Mouse (Mus musculus): ENCODE measurements at regions not wholly inside any gene's neighbourhood (a gene's known extent, or its start where the extent isn't known, plus 50 kb on each side); places are given as distances from the start of the nearest gene placed in this dataset.

GRCm38 (mm10) chr10:66834974-66835373 is 261.0 kb upstream of the Jmjd1c start:
- TF ChIP-seq POLR2A (IDR thresholded peaks at IDR 0.05; ENCODE audit: insufficient read depth, low read depth, low read length) (no peak), CTCF (IDR thresholded peaks at IDR 0.05; ENCODE audit: insufficient read depth, low read depth, low read length) (no peak)
- H3K4me1 ChIP-seq (ENCODE audit: control insufficient read depth, insufficient read depth, low read length), result no peaks in the 10 kb centered on the region
- 80% methylated on average over 4 of the region's 4 CpGs for WGBS
- no peak overlapping the region for H3K4me3 ChIP-seq (ENCODE audit: insufficient read depth, low read depth, low read length)
- H3K27ac ChIP-seq (ENCODE audit: insufficient read depth, low read depth, low read length), result no peak overlapping the region

- Histone ChIP-seq H3K4me3 (ENCODE audit: insufficient read depth, low read depth, low read length) (no peak overlapping the region), H3K27ac (ENCODE audit: insufficient read depth, low read depth, low read length) (no peak overlapping the region), H3K4me1 (ENCODE audit: control insufficient read depth, insufficient read depth, low read length) (no peaks in the 10 kb centered on the region)
- WGBS, result 71% methylated on average over 9 of the region's 9 CpGs
- no peak for TF ChIP-seq CTCF (IDR thresholded peaks at IDR 0.05; ENCODE audit: insufficient read depth, low read depth, low read length)
- no peak for TF ChIP-seq POLR2A (IDR thresholded peaks at IDR 0.05; ENCODE audit: insufficient read depth, low read depth, low read length)
Observed at GRCm38 (mm10) chr10:66839058-66839457, 256.9 kb upstream of the Jmjd1c start.

GRCm38 (mm10) chr10:66843258-66843657 is 252.7 kb upstream of the Jmjd1c start:
- Histone ChIP-seq H3K27ac (ENCODE audit: insufficient read depth, low read depth, low read length) (no peak overlapping the region), H3K4me3 (ENCODE audit: insufficient read depth, low read depth, low read length) (no peak overlapping the region), H3K4me1 (ENCODE audit: control insufficient read depth, insufficient read depth, low read length) (no peaks in the 10 kb centered on the region)
- 76% methylated on average over 2 of the region's 2 CpGs for WGBS
- TF ChIP-seq POLR2A (IDR thresholded peaks at IDR 0.05; ENCODE audit: insufficient read depth, low read depth, low read length), result no peak
- TF ChIP-seq CTCF (IDR thresholded peaks at IDR 0.05; ENCODE audit: insufficient read depth, low read depth, low read length), result no peak

- Histone ChIP-seq H3K4me1 (ENCODE audit: control insufficient read depth, insufficient read depth, low read length) (no peaks in the 10 kb centered on the region), H3K4me3 (ENCODE audit: insufficient read depth, low read depth, low read length) (no peak overlapping the region), H3K27ac (ENCODE audit: insufficient read depth, low read depth, low read length) (no peak overlapping the region)
- WGBS, result 89% methylated on average over 5 of the region's 5 CpGs
- TF ChIP-seq POLR2A (IDR thresholded peaks at IDR 0.05; ENCODE audit: insufficient read depth, low read depth, low read length) (no peak), CTCF (IDR thresholded peaks at IDR 0.05; ENCODE audit: insufficient read depth, low read depth, low read length) (no peak)
Observed at GRCm38 (mm10) chr10:66848778-66849177, 247.1 kb upstream of the Jmjd1c start.

- no peak for TF ChIP-seq CTCF (IDR thresholded peaks at IDR 0.05; ENCODE audit: insufficient read depth, low read depth, low read length)
- no peak for TF ChIP-seq POLR2A (IDR thresholded peaks at IDR 0.05; ENCODE audit: insufficient read depth, low read depth, low read length)
- WGBS, result 52% methylated on average over 6 of the region's 6 CpGs
Observed at GRCm38 (mm10) chr10:66849681-66850080, 246.2 kb upstream of the Jmjd1c start.

GRCm38 (mm10) chr10:66850972-66851478 is 244.9 kb upstream of the Jmjd1c start:
- TF ChIP-seq CTCF (IDR thresholded peaks at IDR 0.05; ENCODE audit: insufficient read depth, low read depth, low read length) (no peak), POLR2A (IDR thresholded peaks at IDR 0.05; ENCODE audit: insufficient read depth, low read depth, low read length) (no peak)
- Histone ChIP-seq H3K27ac (ENCODE audit: insufficient read depth, low read depth, low read length) (no peak overlapping the region), H3K4me3 (ENCODE audit: insufficient read depth, low read depth, low read length) (no peak overlapping the region), H3K4me1 (ENCODE audit: control insufficient read depth, insufficient read depth, low read length) (no peaks in the 10 kb centered on the region)
- 76% methylated on average over 4 of the region's 4 CpGs for WGBS

More at GRCm38 (mm10) chr10:66849681-66850080, 246.2 kb upstream of the Jmjd1c start:
- Histone ChIP-seq H3K27ac (ENCODE audit: insufficient read depth, low read depth, low read length) (no peak overlapping the region), H3K4me3 (ENCODE audit: insufficient read depth, low read depth, low read length) (no peak overlapping the region), H3K4me1 (ENCODE audit: control insufficient read depth, insufficient read depth, low read length) (no peaks in the 10 kb centered on the region)

- 92% methylated on average over 5 of the region's 5 CpGs for WGBS
- no peak overlapping the region for H3K27ac ChIP-seq (ENCODE audit: insufficient read depth, low read depth, low read length)
- no peak overlapping the region for H3K4me3 ChIP-seq (ENCODE audit: insufficient read depth, low read depth, low read length)
- TF ChIP-seq POLR2A (IDR thresholded peaks at IDR 0.05; ENCODE audit: insufficient read depth, low read depth, low read length) (no peak), CTCF (IDR thresholded peaks at IDR 0.05; ENCODE audit: insufficient read depth, low read depth, low read length) (no peak)
- H3K4me1 ChIP-seq (ENCODE audit: control insufficient read depth, insufficient read depth, low read length), result no peaks in the 10 kb centered on the region
Observed at GRCm38 (mm10) chr10:66851841-66852240, 244.1 kb upstream of the Jmjd1c start.

GRCm38 (mm10) chr10:66852708-66853107 is 243.2 kb upstream of the Jmjd1c start:
- WGBS, result 15% methylated on average over 5 of the region's 5 CpGs
- Histone ChIP-seq H3K27ac (ENCODE audit: insufficient read depth, low read depth, low read length) (no peak overlapping the region), H3K4me1 (ENCODE audit: control insufficient read depth, insufficient read depth, low read length) (no peaks in the 10 kb centered on the region), H3K4me3 (ENCODE audit: insufficient read depth, low read depth, low read length) (no peak overlapping the region)
- no peak for TF ChIP-seq CTCF (IDR thresholded peaks at IDR 0.05; ENCODE audit: insufficient read depth, low read depth, low read length)
- TF ChIP-seq POLR2A (IDR thresholded peaks at IDR 0.05; ENCODE audit: insufficient read depth, low read depth, low read length), result no peak

GRCm38 (mm10) chr10:66853258-66853657 is 242.7 kb upstream of the Jmjd1c start:
- WGBS, result 3% methylated on average over 13 of the region's 13 CpGs
- H3K27ac ChIP-seq (ENCODE audit: insufficient read depth, low read depth, low read length), result no peak overlapping the region
- no peak overlapping the region for H3K4me3 ChIP-seq (ENCODE audit: insufficient read depth, low read depth, low read length)
- H3K4me1 ChIP-seq (ENCODE audit: control insufficient read depth, insufficient read depth, low read length), result no peaks in the 10 kb centered on the region
- TF ChIP-seq POLR2A (IDR thresholded peaks at IDR 0.05; ENCODE audit: insufficient read depth, low read depth, low read length) (no peak), CTCF (IDR thresholded peaks at IDR 0.05; ENCODE audit: insufficient read depth, low read depth, low read length) (peak; percentile 46)

GRCm38 (mm10) chr10:66854895-66855294 is 241.0 kb upstream of the Jmjd1c start:
- Histone ChIP-seq H3K27ac (ENCODE audit: insufficient read depth, low read depth, low read length) (no peak overlapping the region), H3K4me1 (ENCODE audit: control insufficient read depth, insufficient read depth, low read length) (no peaks in the 10 kb centered on the region), H3K4me3 (ENCODE audit: insufficient read depth, low read depth, low read length) (no peak overlapping the region)
- WGBS, result 86% methylated on average over 9 of the region's 9 CpGs
- no peak for TF ChIP-seq POLR2A (IDR thresholded peaks at IDR 0.05; ENCODE audit: insufficient read depth, low read depth, low read length)
- no peak for TF ChIP-seq CTCF (IDR thresholded peaks at IDR 0.05; ENCODE audit: insufficient read depth, low read depth, low read length)
